Mouse (Mus musculus) adrenal gland (tissue): Measurements from ENCODE around the gene AC170998.1.
"Not testable (repeated sequence)": the region's sequence is repeated elsewhere in the genome, so short reads cannot be mapped to it uniquely, and the experiment has no call there.

ENCODE experiments used
- intact Hi-C: fragments of 180-260 bp; cut with DNase I; formaldehyde crosslinking; loops from one replicate; pipeline ENCODE4 v1.15.1; 2025

The AC170998.1 gene

GRCm38 (mm10) chr17:28750580-28750979, 24.7 kb downstream of the AC170998.1 start:
- intact Hi-C loops: no loop called here

DNA sequence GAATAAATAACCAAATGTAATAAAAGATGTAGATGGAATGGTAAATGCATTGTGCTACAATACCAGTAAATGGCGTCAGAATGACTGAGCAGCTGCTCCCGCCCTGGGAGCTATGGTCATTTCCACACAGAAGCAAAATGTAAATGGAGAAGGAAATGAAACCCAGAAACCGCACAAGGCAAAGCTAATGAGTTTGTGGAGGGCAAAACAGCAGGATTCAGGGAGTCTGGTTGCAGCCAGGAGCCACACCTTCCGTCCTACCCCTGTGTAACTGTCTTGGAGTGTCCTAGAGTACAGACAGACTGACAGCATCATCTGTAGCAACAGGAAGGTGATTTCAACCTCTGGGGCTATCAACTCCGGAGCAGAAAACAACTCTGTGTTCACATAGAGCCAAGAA, 30.6 kb downstream of the AC170998.1 start:
- intact Hi-C loops: no loop called here

GRCm38 (mm10) chr17:28757470-28757869, 31.6 kb downstream of the AC170998.1 start:
- intact Hi-C loops: no loop called here

DNA sequence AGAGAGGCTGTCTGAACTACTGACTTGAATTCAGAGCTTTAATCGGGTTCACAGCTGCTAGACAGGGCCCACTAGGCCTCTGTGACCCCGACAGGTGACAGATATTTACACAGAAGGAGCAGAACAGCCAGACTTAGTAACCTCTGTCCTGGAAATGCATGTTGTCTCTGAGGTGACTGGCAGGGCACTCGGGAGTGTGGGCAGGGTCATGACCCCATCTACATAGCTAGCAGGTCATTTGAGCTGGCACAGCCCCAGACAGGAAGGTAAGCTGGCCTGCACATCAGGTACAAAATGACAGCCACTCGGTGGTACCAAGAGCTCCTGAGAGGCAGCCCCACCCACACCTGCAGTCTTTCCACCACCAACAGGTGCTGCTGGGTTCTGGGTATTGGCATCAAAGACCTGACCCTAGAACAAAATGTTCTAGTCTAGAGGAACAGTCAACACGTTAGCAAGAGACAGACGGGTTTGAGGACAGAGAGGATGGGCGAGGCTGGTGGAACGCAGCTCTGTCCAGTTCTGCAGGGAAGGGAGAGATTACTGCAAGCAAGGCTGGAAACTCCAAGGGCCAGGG, 34.9 kb downstream of the AC170998.1 start:
- intact Hi-C loops: loop anchor here (5.0 kb wide), 1 partner anchor 166 kb away; no protein-coding TSS in a partner anchor

GRCm38 (mm10) chr17:28761871-28762270, 36.0 kb downstream of the AC170998.1 start:
- intact Hi-C loops: loop anchor here (5.0 kb wide), 1 partner anchor 165 kb away; no protein-coding TSS in a partner anchor

GRCm38 (mm10) chr17:28766203-28766602, 40.3 kb downstream of the AC170998.1 start:
- intact Hi-C loops: loop anchor here (5.0 kb wide), 1 partner anchor 36 kb away; the partner anchor contains the start of gene Brpf3

- intact Hi-C loops: loop anchor here (5.0 kb wide), 1 partner anchor 35 kb away; the partner anchor contains the start of gene Brpf3
Observed at GRCm38 (mm10) chr17:28766781-28767515, 41.1 kb downstream of the AC170998.1 start.

DNA sequence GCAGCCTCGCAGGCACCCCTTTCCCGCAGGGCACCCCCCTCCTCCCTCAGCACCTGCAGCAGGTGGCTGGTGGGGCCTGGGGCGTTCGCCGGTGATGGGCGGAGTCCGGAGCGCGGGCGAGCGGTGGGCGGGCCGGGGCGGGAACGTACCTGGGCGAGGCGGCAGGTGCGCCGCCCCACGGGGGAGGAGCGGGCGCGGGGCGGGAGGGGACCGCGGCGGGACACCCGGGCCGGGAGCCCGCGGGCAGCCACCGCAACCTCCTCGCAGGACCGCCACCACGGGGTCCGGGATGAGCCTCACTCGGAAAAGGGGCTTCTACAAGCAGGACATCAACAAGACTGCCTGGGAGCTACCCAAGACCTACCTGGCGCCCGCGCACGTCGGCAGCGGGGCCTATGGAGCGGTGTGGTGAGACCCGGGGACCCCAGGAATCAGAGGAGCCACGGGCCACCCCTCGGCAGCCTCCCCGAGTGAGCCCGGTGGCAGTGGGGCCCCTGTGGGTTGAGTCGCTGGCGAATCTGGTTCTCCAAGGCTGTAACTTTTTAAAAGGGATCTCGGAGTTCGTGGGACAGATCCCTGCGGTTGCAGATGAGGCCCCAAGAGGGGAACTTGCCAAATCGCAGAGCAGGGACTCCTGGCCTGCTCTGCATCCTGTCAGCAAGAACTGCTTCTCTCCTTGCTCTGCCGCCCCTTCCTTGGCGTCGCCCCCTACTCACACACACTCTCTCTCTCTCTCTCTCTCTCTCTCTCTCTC, 43.4 kb downstream of the AC170998.1 start, which contains the start of gene Mapk13:
Mapk13 (plus strand) TSS at position 177 of the 754 bp plus-strand sequence.
- intact Hi-C loops: loop anchor here (5.0 kb wide), 1 partner anchor 33 kb away; the partner anchor contains the start of gene Brpf3

DNA sequence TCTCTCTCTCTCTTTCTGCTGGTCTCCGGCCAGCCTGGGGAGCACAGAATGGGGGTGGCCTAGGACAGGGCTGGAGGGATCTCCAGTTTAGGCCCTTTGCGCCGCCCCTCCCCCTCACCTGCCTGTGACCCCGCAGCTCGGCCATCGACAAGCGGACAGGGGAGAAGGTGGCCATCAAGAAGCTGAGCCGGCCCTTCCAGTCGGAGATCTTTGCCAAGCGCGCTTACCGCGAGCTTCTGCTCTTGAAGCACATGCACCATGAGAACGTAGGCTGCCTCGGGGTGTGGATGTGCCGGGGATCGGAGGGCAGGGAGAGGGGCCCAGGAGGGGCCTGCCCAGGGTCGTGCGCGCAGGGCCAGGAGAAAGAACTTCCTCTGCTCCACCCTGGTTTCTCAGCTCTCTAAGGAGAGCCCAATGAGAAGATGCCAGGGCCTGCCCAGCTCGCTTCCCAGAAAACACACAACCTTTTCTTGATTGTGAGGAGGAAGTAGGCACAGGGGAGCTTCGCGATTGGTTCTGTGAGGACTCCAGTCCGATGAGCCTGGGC, 44.1 kb downstream of the AC170998.1 start:
- intact Hi-C loops: loop anchor here (5.0 kb wide), 1 partner anchor 32 kb away; the partner anchor contains the start of gene Brpf3

GRCm38 (mm10) chr17:28771289-28771688, 45.4 kb downstream of the AC170998.1 start:
- intact Hi-C loops: no loop called here

DNA sequence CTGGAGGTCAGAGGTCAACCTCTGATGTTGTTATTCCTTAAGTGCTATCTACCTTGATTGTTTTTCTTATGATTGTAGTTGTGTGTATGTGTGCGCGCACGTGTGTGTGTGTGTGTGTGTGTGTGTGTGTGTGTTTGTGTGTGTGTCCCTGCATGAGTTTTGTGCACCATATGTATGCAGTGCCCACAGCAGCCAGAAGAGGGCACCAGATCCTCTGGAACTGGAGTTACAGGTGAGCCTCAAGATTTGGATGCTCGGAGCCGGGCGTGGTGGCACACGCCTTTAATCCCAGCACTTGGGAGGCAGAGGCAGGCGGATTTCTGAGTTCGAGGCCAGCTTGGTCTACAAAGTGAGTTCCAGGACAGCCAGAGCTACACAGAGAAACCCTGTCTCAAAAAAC, 48.4 kb downstream of the AC170998.1 start:
- intact Hi-C loops: not testable (repeated sequence)

- intact Hi-C loops: no loop called here
Observed at GRCm38 (mm10) chr17:28775161-28775560, 49.3 kb downstream of the AC170998.1 start.
